Mouse (Mus musculus): Measurements from ENCODE around the gene Rabgap1l. TPM values are rescaled to one million over a fixed set of nuclear protein-coding genes. Genes with fewer than 3 reads are reported as not detected.
A peak's percentile ranks its signal among the peaks of the same experiment; 100 is the strongest.
"Not testable (repeated sequence)": the region's sequence is repeated elsewhere in the genome, so short reads cannot be mapped to it uniquely, and the experiment has no call there.

The Rabgap1l gene
- total and polyA plus RNA-seq, 2 experiments from 2014 or later = 27.4 to 140 TPM

- H3K4me1 ChIP-seq (ENCODE audit: insufficient read depth) = peaks cover 17% of the 10 kb centered on the region; the same call in 1 of the 2 replicates
- ATAC-seq = no peak
- H3K27ac ChIP-seq (ENCODE audit: low read depth, low read length) = no peak overlapping the region
- no peak for DNase-seq
- no peak for TF ChIP-seq CTCF (IDR thresholded peaks at IDR 0.05; ENCODE audit: low read depth)
- H3K9me3 ChIP-seq (ENCODE audit: low read length) = no peaks in the 10 kb centered on the region
- H3K9ac ChIP-seq = no peak overlapping the region
- H3K4me3 ChIP-seq (ENCODE audit: low read depth, low read length) = no peak overlapping the region
- H3K36me3 ChIP-seq (ENCODE audit: insufficient read depth) = no peaks in the 10 kb centered on the region
- H3K27me3 ChIP-seq (ENCODE audit: insufficient read depth, low read length) = no peaks in the 10 kb centered on the region
- H3K4me2 ChIP-seq (ENCODE audit: low read depth) = no peak overlapping the region
- 29% methylated on average over 9 of the region's 9 CpGs for WGBS
Measured at GRCm38 (mm10) chr1:160290242-160290641, 502.8 kb downstream of the Rabgap1l start.

- WGBS = 40% methylated on average over 5 of the region's 5 CpGs
- ATAC-seq = peak; percentile 42
- DNase-seq = no peak
- H3K27me3 ChIP-seq (ENCODE audit: insufficient read depth, low read length) = no peaks in the 10 kb centered on the region
- no peak overlapping the region for H3K4me3 ChIP-seq (ENCODE audit: low read depth, low read length)
- no peaks in the 10 kb centered on the region for H3K9me3 ChIP-seq (ENCODE audit: low read length)
- H3K4me1 ChIP-seq (ENCODE audit: insufficient read depth) = peaks cover 17% of the 10 kb centered on the region; the same call in 1 of the 2 replicates
- TF ChIP-seq CTCF (IDR thresholded peaks at IDR 0.05; ENCODE audit: low read depth) = no peak
- no peak overlapping the region; the same call in 1 of the 2 replicates for H3K9ac ChIP-seq
- no peaks in the 10 kb centered on the region for H3K36me3 ChIP-seq (ENCODE audit: insufficient read depth)
- H3K4me2 ChIP-seq (ENCODE audit: low read depth) = no peak overlapping the region
- H3K27ac ChIP-seq (ENCODE audit: low read depth, low read length) = peak overlapping the region; percentile 37
Measured at GRCm38 (mm10) chr1:160287058-160287645, 505.9 kb downstream of the Rabgap1l start.

- no peak for TF ChIP-seq CTCF (IDR thresholded peaks at IDR 0.05; ENCODE audit: low read depth)
- 24% methylated on average over 7 of the region's 7 CpGs for WGBS
- Histone ChIP-seq H3K9ac (no peak overlapping the region), H3K4me1 (ENCODE audit: insufficient read depth) (peaks cover 17% of the 10 kb centered on the region; the same call in 1 of the 2 replicates), H3K9me3 (ENCODE audit: low read length) (no peaks in the 10 kb centered on the region), H3K4me2 (ENCODE audit: low read depth) (no peak overlapping the region), H3K36me3 (ENCODE audit: insufficient read depth) (no peaks in the 10 kb centered on the region), H3K27ac (ENCODE audit: low read depth, low read length) (peak overlapping the region; percentile 37), H3K4me3 (ENCODE audit: low read depth, low read length) (no peak overlapping the region), H3K27me3 (ENCODE audit: insufficient read depth, low read length) (no peaks in the 10 kb centered on the region)
- ATAC-seq (peak; percentile 67), DNase-seq (peak; percentile 72)
Measured at GRCm38 (mm10) chr1:160286400-160287057, 506.5 kb downstream of the Rabgap1l start.

GRCm38 (mm10) chr1:160284241-160284640, 508.8 kb downstream of the Rabgap1l start:
- Histone ChIP-seq H3K36me3 (ENCODE audit: insufficient read depth) (no peaks in the 10 kb centered on the region), H3K4me1 (ENCODE audit: insufficient read depth) (peaks cover 12% of the 10 kb centered on the region; the same call in 1 of the 2 replicates), H3K27me3 (ENCODE audit: insufficient read depth, low read length) (no peaks in the 10 kb centered on the region), H3K9ac (no peak overlapping the region), H3K4me2 (ENCODE audit: low read depth) (no peak overlapping the region), H3K4me3 (ENCODE audit: low read depth, low read length) (no peak overlapping the region), H3K27ac (ENCODE audit: low read depth, low read length) (no peak overlapping the region), H3K9me3 (ENCODE audit: low read length) (no peaks in the 10 kb centered on the region)
- WGBS = 77% methylated on average over 4 of the region's 4 CpGs
- ATAC-seq (no peak), DNase-seq (no peak)
- TF ChIP-seq CTCF (IDR thresholded peaks at IDR 0.05; ENCODE audit: low read depth) = no peak

GRCm38 (mm10) chr1:160282166-160282874, 510.7 kb downstream of the Rabgap1l start:
- not testable (repeated sequence) for H3K27ac ChIP-seq (ENCODE audit: low read depth, low read length); H3K4me3 ChIP-seq (ENCODE audit: low read depth, low read length); H3K27me3 ChIP-seq (ENCODE audit: insufficient read depth, low read length); DNase-seq; ATAC-seq; H3K9ac ChIP-seq; H3K4me2 ChIP-seq (ENCODE audit: low read depth); H3K9me3 ChIP-seq (ENCODE audit: low read length); H3K36me3 ChIP-seq (ENCODE audit: insufficient read depth)
- peaks cover 11% of the 10 kb centered on the region; the same call in 1 of the 2 replicates for H3K4me1 ChIP-seq (ENCODE audit: insufficient read depth)
- 89% methylated on average over 2 of the region's 2 CpGs for WGBS

GRCm38 (mm10) chr1:160281337-160282084, 511.5 kb downstream of the Rabgap1l start:
- Histone ChIP-seq H3K27ac (ENCODE audit: low read depth, low read length) (no peak overlapping the region), H3K27me3 (ENCODE audit: insufficient read depth, low read length) (no peaks in the 10 kb centered on the region), H3K9me3 (ENCODE audit: low read length) (no peaks in the 10 kb centered on the region), H3K9ac (no peak overlapping the region), H3K4me3 (ENCODE audit: low read depth, low read length) (no peak overlapping the region), H3K4me1 (ENCODE audit: insufficient read depth) (0 out of 2 replicates have a peak, but pooled peaks cover 2% of the 10 kb centered on the region), H3K4me2 (ENCODE audit: low read depth) (no peak overlapping the region), H3K36me3 (ENCODE audit: insufficient read depth) (no peaks in the 10 kb centered on the region)
- ATAC-seq (no peak), DNase-seq (no peak)
- 39% methylated on average over 3 of the region's 3 CpGs for WGBS
- no peak for TF ChIP-seq CTCF (IDR thresholded peaks at IDR 0.05; ENCODE audit: low read depth)

Data from forebrain, postnatal 0 days (tissue).